Mouse (Mus musculus) testis, adult 2 months (tissue): ENCODE results near the gene P3h2.

Experiments used
- CTCF ChIP-seq: fragments of 200-500 bp; IDR thresholded peaks from 2 replicates; pipeline ENCODE4 v1.5.1; 2012; ENCODE audit warnings: low read depth, mild to moderate bottlenecking, inconsistent platforms, low read length, moderate library complexity; ENCODE audit not compliant: control insufficient read depth, insufficient read depth, insufficient replicate concordance
- POLR2A ChIP-seq: fragments of 200-500 bp; IDR thresholded peaks from 2 replicates; pipeline ENCODE4 v1.6.1; 2012; ENCODE audit warnings: low read depth, mild to moderate bottlenecking, inconsistent platforms, low read length, moderate library complexity; ENCODE audit not compliant: control insufficient read depth

DNA sequence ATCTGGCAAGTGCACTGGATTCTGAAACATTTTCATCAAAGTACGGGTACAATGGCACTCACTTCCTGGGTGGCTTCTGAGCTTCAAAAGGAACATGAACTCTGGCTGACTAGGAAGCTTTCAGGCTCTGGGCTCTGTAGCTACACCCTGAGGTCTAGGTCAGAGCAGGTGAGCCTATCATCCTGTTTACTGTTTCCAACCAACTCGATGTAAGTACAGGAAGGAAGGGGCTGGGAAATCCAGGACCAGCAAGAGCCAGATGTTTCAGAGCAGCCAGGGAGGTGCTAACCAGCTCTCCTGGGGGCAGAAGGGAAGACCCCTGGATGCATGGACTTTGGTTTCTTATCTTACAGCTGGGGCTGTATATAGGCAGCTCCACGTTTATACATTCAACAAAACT lies 126.5 kb downstream of the P3h2 start:
- TF ChIP-seq CTCF (no peak), POLR2A (no peak)
